Mouse (Mus musculus): Measurements from ENCODE around the gene Slfn3. TPM values are rescaled to one million over a fixed set of nuclear protein-coding genes. Genes with fewer than 3 reads are reported as not detected.
"Not testable (repeated sequence)": the region's sequence is repeated elsewhere in the genome, so short reads cannot be mapped to it uniquely, and the experiment has no call there.

Slfn3 gene
- 2.0 TPM for polyA plus RNA-seq (2012; fragmentation: generic; extraction: Trizol)
- long read RNA-seq, experiment 1 = 0 reads
- long read RNA-seq, experiment 2 = 0 reads

- no peaks in the 10 kb centered on the region for H3K36me3 ChIP-seq (ENCODE audit: control insufficient read depth, insufficient read depth)
- no peak for TF ChIP-seq MYOD1 (IDR thresholded peaks at IDR 0.05; ENCODE audit: control insufficient read depth, insufficient read length, low read depth)
- no peak for TF ChIP-seq MYOG (IDR thresholded peaks at IDR 0.05; ENCODE audit: control insufficient read depth, extremely low read depth, insufficient read length)
- TF ChIP-seq FOSL1 (IDR thresholded peaks at IDR 0.05; ENCODE audit: insufficient read depth, low read length, poor library complexity, severe bottlenecking) = no peak
- TF ChIP-seq CTCF (IDR thresholded peaks at IDR 0.05; ENCODE audit: control insufficient read depth, insufficient read depth, insufficient read length) = no peak
- no peak for TF ChIP-seq USF1 (IDR thresholded peaks at IDR 0.05; ENCODE audit: low read depth)
- TF ChIP-seq MAX (IDR thresholded peaks at IDR 0.05) = no peak
- TF ChIP-seq CEBPB (IDR thresholded peaks at IDR 0.05; ENCODE audit: low read depth) = no peak
- H3K79me2 ChIP-seq (ENCODE audit: control insufficient read depth, insufficient read depth) = no peaks in the 10 kb centered on the region
- H3K27me3 ChIP-seq (ENCODE audit: control insufficient read depth, insufficient read depth, insufficient read length) = no peaks in the 10 kb centered on the region
- H3K4me3 ChIP-seq (ENCODE audit: insufficient read depth, poor library complexity, severe bottlenecking) = peak within 1 kb of the TSS; percentile 28
- H3ac ChIP-seq (ENCODE audit: control insufficient read depth, insufficient read length, low read depth) = no peak within 1 kb of the TSS
- no peaks in the 10 kb centered on the region for H3K79me3 ChIP-seq (ENCODE audit: low read depth)
Measured at GRCm38 (mm10) chr11:83191134-83191893, at the start of gene Slfn3. Gene Slfn3, plus strand, starts transcription at chr11:83191330.

- H3K79me2 ChIP-seq (ENCODE audit: control insufficient read depth, insufficient read depth); H3K4me3 ChIP-seq (ENCODE audit: insufficient read depth, poor library complexity, severe bottlenecking); H3K79me3 ChIP-seq (ENCODE audit: low read depth); H3K36me3 ChIP-seq (ENCODE audit: control insufficient read depth, insufficient read depth); H3ac ChIP-seq (ENCODE audit: control insufficient read depth, insufficient read length, low read depth); H3K27me3 ChIP-seq (ENCODE audit: control insufficient read depth, insufficient read depth, insufficient read length): not testable (repeated sequence)
Measured at GRCm38 (mm10) chr11:83148939-83149338, 42.2 kb upstream of the Slfn3 start.

GRCm38 (mm10) chr11:83174948-83175539, 16.1 kb upstream of the Slfn3 start, which contains the start of gene Slfn4:
Gene Slfn4, plus strand, starts transcription at chr11:83175186.
- H3ac ChIP-seq (ENCODE audit: control insufficient read depth, insufficient read length, low read depth) = no peak within 1 kb of the TSS
- TF ChIP-seq CTCF (IDR thresholded peaks at IDR 0.05; ENCODE audit: control insufficient read depth, insufficient read depth, insufficient read length) (no peak), FOSL1 (IDR thresholded peaks at IDR 0.05; ENCODE audit: insufficient read depth, low read length, poor library complexity, severe bottlenecking) (no peak), MAX (IDR thresholded peaks at IDR 0.05) (no peak), MYOG (IDR thresholded peaks at IDR 0.05; ENCODE audit: control insufficient read depth, extremely low read depth, insufficient read length) (no peak), MYOD1 (IDR thresholded peaks at IDR 0.05; ENCODE audit: control insufficient read depth, insufficient read length, low read depth) (no peak), USF1 (IDR thresholded peaks at IDR 0.05; ENCODE audit: low read depth) (no peak), CEBPB (IDR thresholded peaks at IDR 0.05; ENCODE audit: low read depth) (no peak)
- H3K79me2 ChIP-seq (ENCODE audit: control insufficient read depth, insufficient read depth) = no peaks in the 10 kb centered on the region
- no peak within 1 kb of the TSS for H3K4me3 ChIP-seq (ENCODE audit: insufficient read depth, poor library complexity, severe bottlenecking)
- no peaks in the 10 kb centered on the region for H3K79me3 ChIP-seq (ENCODE audit: low read depth)
- peaks cover 3% of the 10 kb centered on the region for H3K27me3 ChIP-seq (ENCODE audit: control insufficient read depth, insufficient read depth, insufficient read length)
- H3K36me3 ChIP-seq (ENCODE audit: control insufficient read depth, insufficient read depth) = no peaks in the 10 kb centered on the region

- Histone ChIP-seq H3ac (ENCODE audit: control insufficient read depth, insufficient read length, low read depth) (no peak overlapping the region), H3K4me3 (ENCODE audit: insufficient read depth, poor library complexity, severe bottlenecking) (no peak overlapping the region), H3K79me2 (ENCODE audit: control insufficient read depth, insufficient read depth) (no peaks in the 10 kb centered on the region), H3K27me3 (ENCODE audit: control insufficient read depth, insufficient read depth, insufficient read length) (no peaks in the 10 kb centered on the region), H3K79me3 (ENCODE audit: low read depth) (no peaks in the 10 kb centered on the region), H3K36me3 (ENCODE audit: control insufficient read depth, insufficient read depth) (no peaks in the 10 kb centered on the region)
- TF ChIP-seq MYOD1 (IDR thresholded peaks at IDR 0.05; ENCODE audit: control insufficient read depth, insufficient read length, low read depth) (no peak), FOSL1 (IDR thresholded peaks at IDR 0.05; ENCODE audit: insufficient read depth, low read length, poor library complexity, severe bottlenecking) (no peak), CTCF (IDR thresholded peaks at IDR 0.05; ENCODE audit: control insufficient read depth, insufficient read depth, insufficient read length) (no peak), MAX (IDR thresholded peaks at IDR 0.05) (no peak), CEBPB (IDR thresholded peaks at IDR 0.05; ENCODE audit: low read depth) (no peak), USF1 (IDR thresholded peaks at IDR 0.05; ENCODE audit: low read depth) (no peak), MYOG (IDR thresholded peaks at IDR 0.05; ENCODE audit: control insufficient read depth, extremely low read depth, insufficient read length) (no peak)
Measured at GRCm38 (mm10) chr11:83192001-83192400, 871 bp downstream of the Slfn3 start.

GRCm38 (mm10) chr11:83205002-83205401, 13.9 kb downstream of the Slfn3 start:
- TF ChIP-seq FOSL1 (IDR thresholded peaks at IDR 0.05; ENCODE audit: insufficient read depth, low read length, poor library complexity, severe bottlenecking) (no peak), CEBPB (IDR thresholded peaks at IDR 0.05; ENCODE audit: low read depth) (no peak), MYOD1 (IDR thresholded peaks at IDR 0.05; ENCODE audit: control insufficient read depth, insufficient read length, low read depth) (no peak), USF1 (IDR thresholded peaks at IDR 0.05; ENCODE audit: low read depth) (no peak)
- no peaks in the 10 kb centered on the region for H3K79me3 ChIP-seq (ENCODE audit: low read depth)
- H3ac ChIP-seq (ENCODE audit: control insufficient read depth, insufficient read length, low read depth) = no peak overlapping the region
- H3K79me2 ChIP-seq (ENCODE audit: control insufficient read depth, insufficient read depth) = no peaks in the 10 kb centered on the region
- H3K4me3 ChIP-seq (ENCODE audit: insufficient read depth, poor library complexity, severe bottlenecking) = no peak overlapping the region
- no peaks in the 10 kb centered on the region for H3K27me3 ChIP-seq (ENCODE audit: control insufficient read depth, insufficient read depth, insufficient read length)
- H3K36me3 ChIP-seq (ENCODE audit: control insufficient read depth, insufficient read depth) = no peaks in the 10 kb centered on the region

GRCm38 (mm10) chr11:83216119-83216518, 25.0 kb downstream of the Slfn3 start:
- Histone ChIP-seq H3K79me2 (ENCODE audit: control insufficient read depth, insufficient read depth) (no peaks in the 10 kb centered on the region), H3ac (ENCODE audit: control insufficient read depth, insufficient read length, low read depth) (no peak overlapping the region), H3K4me3 (ENCODE audit: insufficient read depth, poor library complexity, severe bottlenecking) (no peak overlapping the region), H3K36me3 (ENCODE audit: control insufficient read depth, insufficient read depth) (no peaks in the 10 kb centered on the region), H3K79me3 (ENCODE audit: low read depth) (no peaks in the 10 kb centered on the region), H3K27me3 (ENCODE audit: control insufficient read depth, insufficient read depth, insufficient read length) (no peaks in the 10 kb centered on the region)
- TF ChIP-seq MYOG (IDR thresholded peaks at IDR 0.05; ENCODE audit: control insufficient read depth, extremely low read depth, insufficient read length) (no peak), MYOD1 (IDR thresholded peaks at IDR 0.05; ENCODE audit: control insufficient read depth, insufficient read length, low read depth) (no peak), FOSL1 (IDR thresholded peaks at IDR 0.05; ENCODE audit: insufficient read depth, low read length, poor library complexity, severe bottlenecking) (no peak), CTCF (IDR thresholded peaks at IDR 0.05; ENCODE audit: control insufficient read depth, insufficient read depth, insufficient read length) (no peak), CEBPB (IDR thresholded peaks at IDR 0.05; ENCODE audit: low read depth) (no peak), MAX (IDR thresholded peaks at IDR 0.05) (no peak), USF1 (IDR thresholded peaks at IDR 0.05; ENCODE audit: low read depth) (no peak)

All from C2C12 (cell line).